Mouse (Mus musculus): ENCODE results near the gene Habp4.

GRCm38 (mm10) chr13:64161916-64162611, 440 bp downstream of the Habp4 start:
- TF ChIP-seq CTCF (IDR thresholded peaks at IDR 0.05; ENCODE audit: low read depth, low read length), result no peak
- peak; percentile 57; the same call in 1 of the 2 replicates for TF ChIP-seq POLR2A (IDR thresholded peaks at IDR 0.05; ENCODE audit: extremely low read depth, insufficient read depth, low read length)
